Mouse (Mus musculus) embryonic facial prominence, embryonic 11.5 days (tissue): ENCODE data around the gene Ccdc3. TPM values are rescaled to one million over a fixed set of nuclear protein-coding genes. Genes with fewer than 3 reads are reported as not detected.

Experiments
- ATAC-seq: fragments of 200-750 bp; cut with Nextera tagmentation; replicated peaks from 2 replicates; pipeline ENCODE4 v1.8.0; 2017; ENCODE audit warnings: low read depth; ENCODE audit not compliant: insufficient number of reproducible peaks, low FRiP score, low TSS enrichment
- DNase-seq: peaks from one replicate; pipeline ENCODE4 v3.0.0-alpha.2; 2015; ENCODE audit warnings: low spot score
- H3K27ac ChIP-seq: fragments of 300-500 bp; sonication (generic); replicated peaks from 2 replicates; pipeline ENCODE4 v1.5.1; 2014; ENCODE audit warnings: mild to moderate bottlenecking, low read depth, low read length, control low read depth
- H3K27me3 ChIP-seq: fragments of 300-500 bp; sonication (generic); 2 replicates; pipeline ENCODE4 v1.6.1; 2014; ENCODE audit warnings: mild to moderate bottlenecking, low read length, moderate library complexity, mixed read lengths; ENCODE audit not compliant: control insufficient read depth, insufficient read depth
- H3K36me3 ChIP-seq: fragments of 300-500 bp; sonication (generic); replicated peaks from 2 replicates; pipeline ENCODE4 v1.6.1; 2014; ENCODE audit warnings: low read depth, mild to moderate bottlenecking, low read length, moderate library complexity, mixed read lengths; ENCODE audit not compliant: control insufficient read depth, insufficient read depth
- H3K4me1 ChIP-seq: fragments of 300-500 bp; sonication (generic); 2 replicates; pipeline ENCODE4 v1.6.1; 2014; ENCODE audit warnings: low read length, mixed read lengths; ENCODE audit not compliant: control insufficient read depth, insufficient read depth
- H3K4me2 ChIP-seq: fragments of 300-500 bp; sonication (generic); 2 replicates; pipeline ENCODE4 v1.6.1; 2014; ENCODE audit warnings: low read depth, mild to moderate bottlenecking, control low read depth, low read length, moderate library complexity
- H3K4me3 ChIP-seq: fragments of 300-500 bp; sonication (generic); 2 replicates; pipeline ENCODE4 v1.5.1; 2014; ENCODE audit warnings: low read depth, low read length, control low read depth
- H3K9ac ChIP-seq: fragments of 300-500 bp; sonication (generic); replicated peaks from 2 replicates; pipeline ENCODE4 v1.6.1; 2014; ENCODE audit warnings: mild to moderate bottlenecking, control low read depth, low read length
- H3K9me3 ChIP-seq: fragments of 300-500 bp; sonication (generic); replicated peaks from 2 replicates; pipeline ENCODE4 v1.6.1; 2016; ENCODE audit warnings: mild to moderate bottlenecking, low read length, inconsistent platforms, mixed read lengths; ENCODE audit not compliant: control insufficient read depth
- WGBS: fragments of 180-500 bp; shearing (Covaris S2); extraction: QIAGEN DNeasy Blood & Tissue Kit; methylation state at CpG from one replicate; pipeline ENCODE4 v1.1.7; 2014; 5-methylcytosine and 5-hydroxymethylcytosine counted together
- polyA plus RNA-seq: library from polyadenylated mRNA; unstranded; fragments of >200 nt; fragmentation: Nextera tagmentation; extraction: Ambion mirVana; gene quantifications from 2 replicates; pipeline ENCODE4 v1.2.1, GENCODE M21; 2014

The Ccdc3 gene
- polyA plus RNA-seq, 1 experiment from 2014 or later = 2.4 TPM

- H3K27ac ChIP-seq = no peak overlapping the region
- DNase-seq (no peak), ATAC-seq (no peak)
- H3K9ac ChIP-seq = no peak overlapping the region
- H3K4me3 ChIP-seq = no peak overlapping the region
- no peaks in the 10 kb centered on the region for H3K4me1 ChIP-seq
- H3K4me2 ChIP-seq = no peak overlapping the region
- WGBS = 36% methylated on average over 5 of the region's 5 CpGs
- H3K9me3 ChIP-seq = no peaks in the 10 kb centered on the region
- no peaks in the 10 kb centered on the region for H3K27me3 ChIP-seq
- H3K36me3 ChIP-seq = no peaks in the 10 kb centered on the region
Measured at GRCm38 (mm10) chr2:5162756-5163155, 25.2 kb downstream of the Ccdc3 start.

DNA sequence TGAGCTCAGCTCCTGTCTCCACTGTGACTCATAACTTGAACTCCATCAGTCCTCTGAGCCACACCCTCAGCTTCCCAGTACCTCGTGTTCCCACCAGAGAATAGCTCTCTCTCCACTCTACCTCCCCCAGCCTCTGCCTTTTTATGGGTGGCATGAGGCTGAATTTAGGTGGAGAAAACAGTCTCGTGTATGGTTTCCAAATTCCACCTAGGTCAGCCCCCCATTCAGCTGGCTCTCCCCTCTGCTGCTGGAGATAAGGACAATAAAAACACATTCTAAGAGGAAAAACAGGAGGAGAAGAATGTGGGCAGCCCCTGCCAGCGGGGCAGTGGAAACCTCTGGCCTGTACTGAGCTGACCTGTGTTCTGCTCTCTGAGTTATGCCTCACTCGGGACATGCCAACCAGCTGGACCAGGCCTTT is 28.4 kb downstream of the Ccdc3 start:
- no peaks in the 10 kb centered on the region for H3K27me3 ChIP-seq
- H3K4me1 ChIP-seq = no peaks in the 10 kb centered on the region
- H3K4me2 ChIP-seq = no peak overlapping the region
- H3K4me3 ChIP-seq = no peak overlapping the region
- H3K36me3 ChIP-seq = no peaks in the 10 kb centered on the region
- H3K9ac ChIP-seq = no peak overlapping the region
- DNase-seq (no peak), ATAC-seq (no peak)
- WGBS = 71% methylated on average over 4 of the region's 4 CpGs
- H3K27ac ChIP-seq = no peak overlapping the region
- no peaks in the 10 kb centered on the region for H3K9me3 ChIP-seq

GRCm38 (mm10) chr2:5166796-5167195 is 29.2 kb downstream of the Ccdc3 start:
- Histone ChIP-seq H3K4me2 (no peak overlapping the region), H3K27ac (no peak overlapping the region), H3K4me1 (no peaks in the 10 kb centered on the region), H3K4me3 (no peak overlapping the region), H3K36me3 (no peaks in the 10 kb centered on the region), H3K9me3 (no peaks in the 10 kb centered on the region), H3K9ac (no peak overlapping the region), H3K27me3 (no peaks in the 10 kb centered on the region)
- WGBS = 94% methylated on average over 2 of the region's 2 CpGs
- DNase-seq (no peak), ATAC-seq (no peak)

GRCm38 (mm10) chr2:5170815-5171214 is 33.2 kb downstream of the Ccdc3 start:
- Histone ChIP-seq H3K4me2 (no peak overlapping the region), H3K9me3 (no peaks in the 10 kb centered on the region), H3K4me1 (no peaks in the 10 kb centered on the region), H3K9ac (no peak overlapping the region), H3K27me3 (no peaks in the 10 kb centered on the region), H3K27ac (no peak overlapping the region), H3K36me3 (no peaks in the 10 kb centered on the region), H3K4me3 (no peak overlapping the region)
- DNase-seq (no peak), ATAC-seq (no peak)
- 74% methylated on average over 4 of the region's 4 CpGs for WGBS

GRCm38 (mm10) chr2:5171301-5172000 is 33.9 kb downstream of the Ccdc3 start:
- ATAC-seq = no peak
- no peaks in the 10 kb centered on the region for H3K9me3 ChIP-seq
- H3K4me1 ChIP-seq = no peaks in the 10 kb centered on the region
- H3K4me2 ChIP-seq = no peak overlapping the region
- no peak overlapping the region for H3K9ac ChIP-seq
- H3K36me3 ChIP-seq = no peaks in the 10 kb centered on the region
- no peak overlapping the region for H3K4me3 ChIP-seq
- H3K27ac ChIP-seq = no peak overlapping the region
- 68% methylated on average over 5 of the region's 5 CpGs for WGBS
- H3K27me3 ChIP-seq = no peaks in the 10 kb centered on the region
- DNase-seq = no peak

DNA sequence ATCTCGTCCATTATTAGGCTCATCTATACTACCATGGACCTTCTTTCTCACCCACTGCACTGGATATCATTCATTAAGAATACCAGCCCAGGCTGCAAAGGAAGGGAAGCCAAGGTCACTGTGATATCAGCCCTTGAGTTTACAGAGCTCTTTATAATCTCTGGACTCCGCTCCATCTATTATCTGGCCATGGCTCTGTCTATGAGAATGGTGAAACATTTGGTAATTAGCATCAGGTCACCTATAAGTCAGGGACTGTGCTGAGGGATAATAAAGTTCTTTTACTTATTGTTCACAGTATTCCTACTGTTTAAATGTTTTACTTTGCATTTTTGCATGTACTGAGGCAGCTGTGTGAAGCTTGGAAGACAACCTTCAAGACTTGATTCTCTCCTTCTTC is 35.2 kb downstream of the Ccdc3 start:
- H3K4me1 ChIP-seq = no peaks in the 10 kb centered on the region
- H3K9ac ChIP-seq = no peak overlapping the region
- no peaks in the 10 kb centered on the region for H3K27me3 ChIP-seq
- no peak overlapping the region for H3K4me3 ChIP-seq
- H3K9me3 ChIP-seq = no peaks in the 10 kb centered on the region
- 83% methylated on average over 2 of the region's 2 CpGs for WGBS
- DNase-seq = no peak
- H3K36me3 ChIP-seq = no peaks in the 10 kb centered on the region
- no peak overlapping the region for H3K27ac ChIP-seq
- no peak overlapping the region for H3K4me2 ChIP-seq
- no peak for ATAC-seq

- DNase-seq (no peak), ATAC-seq (no peak)
- H3K27ac ChIP-seq = no peak overlapping the region
- no peaks in the 10 kb centered on the region for H3K4me1 ChIP-seq
- H3K9ac ChIP-seq = no peak overlapping the region
- no peaks in the 10 kb centered on the region for H3K27me3 ChIP-seq
- H3K9me3 ChIP-seq = no peaks in the 10 kb centered on the region
- no peak overlapping the region for H3K4me2 ChIP-seq
- H3K4me3 ChIP-seq = no peak overlapping the region
- H3K36me3 ChIP-seq = no peaks in the 10 kb centered on the region
Measured at GRCm38 (mm10) chr2:5174716-5175115, 37.1 kb downstream of the Ccdc3 start.

- ATAC-seq = no peak
- H3K27me3 ChIP-seq = no peaks in the 10 kb centered on the region
- no peaks in the 10 kb centered on the region for H3K36me3 ChIP-seq
- no peak overlapping the region for H3K4me2 ChIP-seq
- H3K4me1 ChIP-seq = no peaks in the 10 kb centered on the region
- WGBS = 78% methylated on average over 5 of the region's 5 CpGs
- no peak for DNase-seq
- no peak overlapping the region for H3K4me3 ChIP-seq
- no peaks in the 10 kb centered on the region for H3K9me3 ChIP-seq
- H3K9ac ChIP-seq = no peak overlapping the region
- no peak overlapping the region for H3K27ac ChIP-seq
Measured at GRCm38 (mm10) chr2:5181462-5182443, 44.2 kb downstream of the Ccdc3 start.
